Mouse (Mus musculus) testis, adult 2 months (tissue): ENCODE results near the gene Tmod1. TPM values are rescaled to one million over a fixed set of nuclear protein-coding genes. Genes with fewer than 3 reads are reported as not detected.

Experiments used
- H3K27ac ChIP-seq: fragments of 200-500 bp; 2 replicates; pipeline ENCODE4 v1.5.1; 2012; ENCODE audit warnings: low read depth, low read length; ENCODE audit not compliant: control insufficient read depth, insufficient read depth
- H3K27me3 ChIP-seq: fragments of 200-500 bp; 2 replicates; pipeline ENCODE4 v1.6.1; 2012; ENCODE audit warnings: mild to moderate bottlenecking, low read length, moderate library complexity; ENCODE audit not compliant: control insufficient read depth, insufficient read depth
- H3K36me3 ChIP-seq: fragments of 200-500 bp; 2 replicates; pipeline ENCODE4 v1.6.1; 2012; ENCODE audit warnings: mild to moderate bottlenecking, low read length; ENCODE audit not compliant: control insufficient read depth, insufficient read depth
- H3K4me1 ChIP-seq: fragments of 200-500 bp; 2 replicates; pipeline ENCODE4 v1.6.1; 2012; ENCODE audit warnings: low read length; ENCODE audit not compliant: control insufficient read depth, insufficient read depth
- H3K4me3 ChIP-seq: fragments of 200-500 bp; 2 replicates; pipeline ENCODE4 v1.5.1; 2012; ENCODE audit warnings: low read depth, mild to moderate bottlenecking, low read length, moderate library complexity, mixed read lengths; ENCODE audit not compliant: control insufficient read depth
- CTCF ChIP-seq: fragments of 200-500 bp; IDR thresholded peaks from 2 replicates; pipeline ENCODE4 v1.5.1; 2012; ENCODE audit warnings: low read depth, mild to moderate bottlenecking, inconsistent platforms, low read length, moderate library complexity; ENCODE audit not compliant: control insufficient read depth, insufficient read depth, insufficient replicate concordance
- POLR2A ChIP-seq: fragments of 200-500 bp; IDR thresholded peaks from 2 replicates; pipeline ENCODE4 v1.6.1; 2012; ENCODE audit warnings: low read depth, mild to moderate bottlenecking, inconsistent platforms, low read length, moderate library complexity; ENCODE audit not compliant: control insufficient read depth
- polyA plus RNA-seq: library from polyadenylated mRNA; depleted of rRNA; stranded (reverse); fragments of >200 nt; gene quantifications from 2 replicates; pipeline ENCODE4 v1.2.3, GENCODE M21; 2012

Gene Tmod1
- polyA plus RNA-seq, 1 experiment: 24.7 TPM

DNA sequence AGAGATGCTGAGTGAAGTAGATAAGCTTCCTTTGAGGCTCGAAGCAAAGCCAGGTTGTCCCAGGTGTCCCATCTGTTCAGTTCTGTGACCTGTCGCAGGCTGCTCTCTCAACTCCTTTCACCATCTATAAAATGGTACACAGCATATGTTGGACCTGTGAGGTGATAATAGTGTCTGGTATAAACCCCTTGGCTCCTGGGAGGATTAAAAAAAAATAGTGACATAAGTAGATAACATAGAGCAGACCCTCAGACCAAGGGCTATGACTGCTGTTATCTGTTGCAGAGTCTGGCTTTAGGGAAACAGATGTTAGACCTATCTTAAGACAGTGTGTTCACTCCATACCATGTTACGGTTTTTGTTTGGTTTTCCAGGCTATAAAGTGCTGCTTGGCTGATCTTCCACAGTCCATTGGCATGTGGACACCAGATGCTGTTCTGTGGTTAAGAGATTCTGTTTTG, 15.7 kb upstream of the Tmod1 start:
- no peaks in the 10 kb centered on the region for H3K4me1 ChIP-seq
- H3K27ac ChIP-seq: no peak overlapping the region
- H3K27me3 ChIP-seq: no peaks in the 10 kb centered on the region
- no peak for TF ChIP-seq CTCF
- TF ChIP-seq POLR2A: no peak
- no peak overlapping the region for H3K4me3 ChIP-seq
- H3K36me3 ChIP-seq: peaks cover 2% of the 10 kb centered on the region

- no peak for TF ChIP-seq POLR2A
- TF ChIP-seq CTCF: peak; percentile 42; the same call in 1 of the 2 replicates
- Histone ChIP-seq H3K4me1 (no peaks in the 10 kb centered on the region), H3K36me3 (no peaks in the 10 kb centered on the region; the same call in 1 of the 2 replicates), H3K4me3 (no peak overlapping the region), H3K27me3 (no peaks in the 10 kb centered on the region), H3K27ac (no peak overlapping the region)
Measured at GRCm38 (mm10) chr4:46025893-46026292, 12.8 kb upstream of the Tmod1 start.

GRCm38 (mm10) chr4:46028224-46028623, 10.5 kb upstream of the Tmod1 start:
- TF ChIP-seq CTCF (no peak), POLR2A (no peak)
- Histone ChIP-seq H3K27me3 (no peaks in the 10 kb centered on the region), H3K4me1 (no peaks in the 10 kb centered on the region), H3K36me3 (no peaks in the 10 kb centered on the region; the same call in 1 of the 2 replicates), H3K4me3 (no peak overlapping the region), H3K27ac (no peak overlapping the region)

- no peaks in the 10 kb centered on the region; the same call in 1 of the 2 replicates for H3K36me3 ChIP-seq
- H3K27ac ChIP-seq: peak overlapping the region; percentile 34; the same call in 1 of the 2 replicates
- TF ChIP-seq POLR2A (no peak), CTCF (no peak)
- H3K4me3 ChIP-seq: no peak overlapping the region
- H3K27me3 ChIP-seq: no peaks in the 10 kb centered on the region
- H3K4me1 ChIP-seq: no peaks in the 10 kb centered on the region
Measured at GRCm38 (mm10) chr4:46028781-46029180, 10.0 kb upstream of the Tmod1 start.

GRCm38 (mm10) chr4:46029552-46029951, 9.2 kb upstream of the Tmod1 start:
- no peaks in the 10 kb centered on the region for H3K27me3 ChIP-seq
- TF ChIP-seq POLR2A (no peak), CTCF (peak; percentile 33; the same call in 1 of the 2 replicates)
- no peaks in the 10 kb centered on the region for H3K4me1 ChIP-seq
- no peak overlapping the region for H3K4me3 ChIP-seq
- H3K27ac ChIP-seq: no peak overlapping the region
- H3K36me3 ChIP-seq: no peaks in the 10 kb centered on the region; the same call in 1 of the 2 replicates

- H3K4me3 ChIP-seq: no peak overlapping the region
- no peak for TF ChIP-seq POLR2A
- TF ChIP-seq CTCF: no peak
- no peak overlapping the region for H3K27ac ChIP-seq
- no peaks in the 10 kb centered on the region for H3K27me3 ChIP-seq
- no peaks in the 10 kb centered on the region for H3K4me1 ChIP-seq
- no peaks in the 10 kb centered on the region; the same call in 1 of the 2 replicates for H3K36me3 ChIP-seq
Measured at GRCm38 (mm10) chr4:46032448-46032847, 6.3 kb upstream of the Tmod1 start.

GRCm38 (mm10) chr4:46033197-46033596, 5.5 kb upstream of the Tmod1 start:
- H3K4me1 ChIP-seq: no peaks in the 10 kb centered on the region
- no peaks in the 10 kb centered on the region; the same call in 1 of the 2 replicates for H3K36me3 ChIP-seq
- H3K27ac ChIP-seq: no peak overlapping the region
- no peak for TF ChIP-seq POLR2A
- no peak for TF ChIP-seq CTCF
- H3K27me3 ChIP-seq: no peaks in the 10 kb centered on the region
- H3K4me3 ChIP-seq: no peak overlapping the region

DNA sequence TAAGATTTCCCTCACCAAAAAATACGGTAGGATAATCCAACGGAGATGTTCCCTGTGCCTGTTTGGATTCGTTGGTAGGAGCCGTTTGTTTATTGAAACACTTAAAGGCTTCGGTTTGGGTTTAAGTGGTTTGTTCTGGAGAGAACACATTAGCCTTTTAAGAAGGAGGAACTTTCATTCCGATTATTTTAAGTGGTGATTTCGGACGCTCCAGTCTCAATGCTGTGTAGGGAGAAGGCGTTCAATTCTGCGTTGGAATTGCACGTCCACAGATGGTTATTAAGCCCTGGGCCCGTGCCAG, 194 bp upstream of the Tmod1 start:
- peak overlapping the region; percentile 51 for H3K4me3 ChIP-seq
- no peaks in the 10 kb centered on the region for H3K36me3 ChIP-seq
- H3K27ac ChIP-seq: no peak overlapping the region
- H3K27me3 ChIP-seq: no peaks in the 10 kb centered on the region
- peaks cover 12% of the 10 kb centered on the region for H3K4me1 ChIP-seq
- no peak for TF ChIP-seq CTCF
- no peak for TF ChIP-seq POLR2A
